Mouse (Mus musculus) hindbrain, embryonic 15.5 days (tissue): ENCODE measurements around the gene Paf1. TPM values are rescaled to one million over a fixed set of nuclear protein-coding genes. Genes with fewer than 3 reads are reported as not detected.

ENCODE experiments used
- ATAC-seq: fragments of 200-750 bp; cut with Nextera tagmentation; 2 replicates; pipeline ENCODE4 v1.8.0; 2017; ENCODE audit warnings: low read depth, moderate number of reproducible peaks, moderate TSS enrichment; ENCODE audit not compliant: low FRiP score
- H3K27ac ChIP-seq: fragments of 300-500 bp; sonication (generic); replicated peaks from 2 replicates; pipeline ENCODE4 v1.5.1; 2015; ENCODE audit warnings: mild to moderate bottlenecking, inconsistent platforms
- H3K27me3 ChIP-seq: fragments of 300-500 bp; sonication (generic); 2 replicates; pipeline ENCODE4 v1.6.1; 2015; ENCODE audit warnings: control low read depth, inconsistent platforms
- H3K36me3 ChIP-seq: fragments of 300-500 bp; sonication (generic); 2 replicates; pipeline ENCODE4 v1.6.1; 2015; ENCODE audit warnings: control low read depth, inconsistent platforms
- H3K4me1 ChIP-seq: fragments of 300-500 bp; sonication (generic); replicated peaks from 2 replicates; pipeline ENCODE4 v1.6.1; 2015; ENCODE audit warnings: control low read depth, inconsistent platforms
- H3K4me2 ChIP-seq: fragments of 300-500 bp; sonication (generic); 2 replicates; pipeline ENCODE4 v1.6.1; 2015; ENCODE audit warnings: moderate library complexity, mild to moderate bottlenecking, inconsistent platforms
- H3K4me3 ChIP-seq: fragments of 300-500 bp; sonication (generic); 2 replicates; pipeline ENCODE4 v1.5.1; 2015; ENCODE audit warnings: mild to moderate bottlenecking, inconsistent platforms
- H3K9ac ChIP-seq: fragments of 300-500 bp; sonication (generic); 2 replicates; pipeline ENCODE4 v1.6.1; 2015; ENCODE audit warnings: inconsistent platforms
- H3K9me3 ChIP-seq: fragments of 300-500 bp; sonication (generic); 2 replicates; pipeline ENCODE4 v1.6.1; 2016; ENCODE audit warnings: control low read depth, inconsistent platforms
- WGBS: fragments of 180-500 bp; shearing (Covaris S2); methylation state at CpG from one replicate; pipeline ENCODE4 v1.1.7; 2015; 5-methylcytosine and 5-hydroxymethylcytosine counted together
- polyA plus RNA-seq: library from polyadenylated mRNA; unstranded; fragments of >200 nt; fragmentation: Nextera tagmentation; extraction: Ambion mirVana; gene quantifications from 2 replicates; pipeline ENCODE4 v1.2.1, GENCODE M21; 2015

Gene Paf1
- 93.3 and 96.8 TPM in 2 replicates for polyA plus RNA-seq

- H3K36me3 ChIP-seq = peaks cover 50% of the 10 kb centered on the region
These were observed at the start of gene Paf1, which contains the start of gene Med29 for GRCm38 (mm10) chr7:28392429-28393271. TSS of gene Paf1 (plus strand) at chr7:28392951. TSS of gene Med29 (minus strand) at chr7:28392708.

DNA sequence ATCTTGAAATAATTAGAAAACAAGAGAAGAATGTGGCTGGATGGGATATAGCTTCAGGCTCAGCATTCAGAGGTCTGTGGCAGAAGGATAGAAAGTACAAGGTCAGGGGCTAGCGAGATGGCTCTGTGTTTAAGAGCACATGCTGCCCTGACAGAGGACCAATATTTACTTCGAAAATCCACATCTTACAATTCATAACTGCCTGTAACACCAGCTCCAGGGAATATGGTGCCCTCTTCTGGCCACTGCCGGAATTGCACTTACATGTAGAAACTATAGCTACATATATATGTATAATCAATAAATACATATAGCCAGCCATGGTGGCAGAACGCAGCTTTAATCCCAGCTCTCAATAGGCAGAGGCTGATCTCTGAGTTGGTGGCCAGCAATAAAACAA is 48.1 kb upstream of the Paf1 start:
- H3K4me2 ChIP-seq = no peak overlapping the region
- no peak for ATAC-seq
- no peak overlapping the region for H3K27ac ChIP-seq
- H3K9ac ChIP-seq = no peak overlapping the region
- H3K4me1 ChIP-seq = peaks cover 6% of the 10 kb centered on the region
- H3K36me3 ChIP-seq = no peaks in the 10 kb centered on the region
- no peaks in the 10 kb centered on the region for H3K9me3 ChIP-seq
- H3K27me3 ChIP-seq = no peaks in the 10 kb centered on the region
- WGBS = 6% methylated on average over 4 of the region's 4 CpGs
- no peak overlapping the region for H3K4me3 ChIP-seq

More at GRCm38 (mm10) chr7:28392429-28393271, at the start of gene Paf1, which contains the start of gene Med29:
- peak within 1 kb of the TSS; percentile 80 for H3K4me2 ChIP-seq
- H3K9me3 ChIP-seq = no peaks in the 10 kb centered on the region
- peak; percentile 99 for ATAC-seq
- H3K4me3 ChIP-seq = peak within 1 kb of the TSS; percentile 86
- H3K4me1 ChIP-seq = peaks cover 27% of the 10 kb centered on the region
- WGBS = under 1% methylated on average over 58 of the region's 58 CpGs
- H3K27me3 ChIP-seq = no peaks in the 10 kb centered on the region
- H3K27ac ChIP-seq = peak within 1 kb of the TSS; percentile 83
- H3K9ac ChIP-seq = peak within 1 kb of the TSS; percentile 80

- Histone ChIP-seq H3K9ac (no peak overlapping the region), H3K36me3 (peaks cover 3% of the 10 kb centered on the region), H3K4me1 (peaks cover 24% of the 10 kb centered on the region), H3K4me3 (no peak overlapping the region), H3K4me2 (no peak overlapping the region), H3K27ac (no peak overlapping the region), H3K9me3 (no peaks in the 10 kb centered on the region), H3K27me3 (no peaks in the 10 kb centered on the region)
- ATAC-seq = no peak
- WGBS = 67% methylated on average over 3 of the region's 3 CpGs
These were observed 45.0 kb upstream of the Paf1 start for GRCm38 (mm10) chr7:28347746-28348145.

DNA sequence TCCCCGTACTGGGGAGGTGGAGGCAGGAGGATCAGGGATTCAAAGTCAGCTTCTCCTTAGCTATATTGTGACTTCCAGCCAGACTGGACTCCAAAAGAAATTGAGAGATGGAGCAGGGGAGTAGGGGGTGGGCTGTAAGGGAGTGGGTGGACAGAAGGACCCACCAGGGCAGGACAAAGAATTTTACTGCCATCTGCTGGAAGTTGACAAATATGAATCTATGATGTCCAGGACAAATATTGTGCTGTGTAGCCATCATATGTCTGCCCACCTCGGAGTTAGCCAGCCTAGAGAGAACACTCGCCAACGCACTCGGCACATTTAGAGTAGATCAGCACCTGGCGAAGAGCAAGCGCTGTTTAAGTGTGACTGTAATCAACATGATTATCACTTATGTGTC is 44.1 kb upstream of the Paf1 start:
- Histone ChIP-seq H3K4me1 (peaks cover 24% of the 10 kb centered on the region), H3K27ac (no peak overlapping the region)
- ATAC-seq = no peak

GRCm38 (mm10) chr7:28350155-28350883 is 42.4 kb upstream of the Paf1 start, which contains the start of gene Rps16:
TSS of gene Rps16 (plus strand) at chr7:28350652.
- peaks cover 23% of the 10 kb centered on the region for H3K36me3 ChIP-seq
- peak within 1 kb of the TSS; percentile 87 for H3K4me3 ChIP-seq
- under 1% methylated on average over 50 of the region's 50 CpGs for WGBS
- ATAC-seq = peak; percentile 95
- peak within 1 kb of the TSS; percentile 89 for H3K4me2 ChIP-seq
- H3K27me3 ChIP-seq = no peaks in the 10 kb centered on the region
- H3K9ac ChIP-seq = peak within 1 kb of the TSS; percentile 93
- H3K27ac ChIP-seq = peak within 1 kb of the TSS; percentile 93
- H3K9me3 ChIP-seq = no peaks in the 10 kb centered on the region
- peaks cover 21% of the 10 kb centered on the region for H3K4me1 ChIP-seq

More for the DNA sequence above, 44.1 kb upstream of the Paf1 start:
- no peaks in the 10 kb centered on the region for H3K27me3 ChIP-seq
- 83% methylated on average over 7 of the region's 7 CpGs for WGBS
- H3K9me3 ChIP-seq = no peaks in the 10 kb centered on the region
- H3K4me3 ChIP-seq = no peak overlapping the region
- H3K9ac ChIP-seq = no peak overlapping the region
- no peak overlapping the region for H3K4me2 ChIP-seq
- peaks cover 12% of the 10 kb centered on the region for H3K36me3 ChIP-seq

DNA sequence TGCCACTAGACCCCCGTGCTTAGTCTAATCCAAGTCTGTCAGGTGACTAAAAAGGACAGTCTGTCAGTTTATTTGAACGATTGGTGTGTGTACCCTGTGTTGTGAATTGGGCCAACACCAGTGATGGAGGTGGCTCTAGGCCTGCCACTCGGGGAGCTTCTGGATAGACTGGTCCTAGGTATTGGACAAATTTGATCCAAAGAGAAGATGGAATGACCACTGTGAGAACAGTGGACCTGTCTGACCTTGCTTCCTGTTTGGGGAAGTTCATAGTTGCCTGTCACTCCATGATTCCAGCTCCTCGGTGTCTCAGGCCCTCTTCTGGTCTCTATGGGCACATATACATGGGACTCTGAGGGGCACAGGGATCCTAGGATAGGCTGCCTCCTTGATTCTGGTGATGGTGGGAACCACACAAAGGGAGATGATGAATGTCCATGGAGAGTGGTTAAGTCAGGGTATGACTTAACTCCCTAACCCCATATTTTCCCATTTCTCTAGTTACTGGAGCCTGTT is 41.0 kb upstream of the Paf1 start:
- Histone ChIP-seq H3K27me3 (no peaks in the 10 kb centered on the region), H3K9ac (peak overlapping the region; percentile 93), H3K4me3 (peak overlapping the region; percentile 87), H3K36me3 (peaks cover 23% of the 10 kb centered on the region), H3K4me1 (peaks cover 21% of the 10 kb centered on the region), H3K27ac (no peak overlapping the region), H3K9me3 (no peaks in the 10 kb centered on the region), H3K4me2 (peak overlapping the region; percentile 89)
- no peak for ATAC-seq
- 47% methylated on average over 4 of the region's 4 CpGs for WGBS

GRCm38 (mm10) chr7:28353267-28353666 is 39.5 kb upstream of the Paf1 start:
- no peak for ATAC-seq
- H3K27ac ChIP-seq = no peak overlapping the region
- H3K27me3 ChIP-seq = no peaks in the 10 kb centered on the region
- WGBS = 91% methylated on average over 2 of the region's 2 CpGs
- no peak overlapping the region for H3K4me3 ChIP-seq
- H3K36me3 ChIP-seq = peaks cover 23% of the 10 kb centered on the region
- H3K9ac ChIP-seq = no peak overlapping the region
- no peaks in the 10 kb centered on the region for H3K9me3 ChIP-seq
- peaks cover 28% of the 10 kb centered on the region for H3K4me1 ChIP-seq
- H3K4me2 ChIP-seq = no peak overlapping the region

DNA sequence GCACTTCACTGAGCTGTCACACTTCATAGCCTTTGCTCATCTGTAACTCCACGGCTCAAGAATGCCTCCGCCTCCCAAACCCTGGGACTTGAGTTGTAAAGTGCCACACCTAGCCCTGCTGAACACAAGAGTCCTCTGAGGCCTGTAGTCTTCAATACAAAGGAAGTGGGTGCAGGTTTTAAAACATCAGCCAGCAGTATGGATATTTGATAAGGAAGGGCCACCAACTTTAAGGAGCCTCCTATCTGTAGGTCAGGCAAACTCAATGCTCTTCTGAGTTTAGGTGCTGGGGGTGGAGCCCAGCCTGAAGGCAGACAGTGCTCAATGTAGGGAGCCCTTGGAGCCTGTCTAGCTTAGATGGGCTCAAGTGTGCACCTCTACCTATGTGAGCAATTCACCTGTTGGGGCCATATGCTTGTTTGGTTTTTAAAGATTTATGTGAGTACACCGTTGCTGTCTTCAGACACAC is 38.6 kb upstream of the Paf1 start:
- WGBS = 93% methylated on average over 3 of the region's 3 CpGs
- no peak overlapping the region for H3K4me3 ChIP-seq
- no peaks in the 10 kb centered on the region for H3K27me3 ChIP-seq
- peaks cover 23% of the 10 kb centered on the region for H3K36me3 ChIP-seq
- no peaks in the 10 kb centered on the region for H3K9me3 ChIP-seq
- no peak for ATAC-seq
- H3K4me1 ChIP-seq = peaks cover 30% of the 10 kb centered on the region
- H3K4me2 ChIP-seq = no peak overlapping the region
- no peak overlapping the region for H3K9ac ChIP-seq
- no peak overlapping the region for H3K27ac ChIP-seq

GRCm38 (mm10) chr7:28354596-28354995 is 38.2 kb upstream of the Paf1 start:
- Histone ChIP-seq H3K36me3 (peaks cover 23% of the 10 kb centered on the region), H3K4me1 (peaks cover 27% of the 10 kb centered on the region), H3K27me3 (no peaks in the 10 kb centered on the region), H3K27ac (no peak overlapping the region), H3K9me3 (no peaks in the 10 kb centered on the region), H3K9ac (no peak overlapping the region), H3K4me2 (no peak overlapping the region), H3K4me3 (no peak overlapping the region)
- WGBS = 92% methylated on average over 3 of the region's 3 CpGs
- no peak for ATAC-seq

- ATAC-seq = no peak
- no peak overlapping the region for H3K9ac ChIP-seq
- no peak overlapping the region for H3K27ac ChIP-seq
- no peak overlapping the region for H3K4me3 ChIP-seq
- WGBS = 87% methylated on average over 3 of the region's 3 CpGs
- H3K27me3 ChIP-seq = no peaks in the 10 kb centered on the region
- H3K4me2 ChIP-seq = no peak overlapping the region
- no peaks in the 10 kb centered on the region for H3K9me3 ChIP-seq
- H3K36me3 ChIP-seq = peaks cover 23% of the 10 kb centered on the region
- H3K4me1 ChIP-seq = peaks cover 21% of the 10 kb centered on the region
These were observed 37.5 kb upstream of the Paf1 start for GRCm38 (mm10) chr7:28355221-28355620.

DNA sequence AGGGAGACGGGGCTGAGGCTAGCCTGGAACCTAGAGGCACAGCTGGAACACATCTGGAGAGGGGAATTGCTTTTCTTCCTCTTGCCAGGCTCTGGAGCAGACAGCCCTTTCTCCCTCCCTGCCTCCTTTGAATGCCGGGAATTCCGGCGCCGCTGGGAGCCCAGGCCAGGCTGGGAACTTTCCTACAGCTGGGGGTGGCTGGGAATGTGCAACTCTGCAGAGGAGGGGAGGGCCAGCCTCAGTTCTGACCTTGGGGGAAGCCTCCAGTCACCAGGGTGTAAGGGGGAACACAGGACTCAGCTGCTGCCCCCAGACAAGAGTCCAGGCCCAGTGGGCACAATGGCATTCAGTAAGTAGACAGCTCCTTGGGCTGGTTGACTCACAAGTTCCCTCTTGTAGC is 35.8 kb upstream of the Paf1 start:
- ATAC-seq = no peak
- Histone ChIP-seq H3K36me3 (peaks cover 25% of the 10 kb centered on the region), H3K27me3 (no peaks in the 10 kb centered on the region), H3K4me3 (no peak overlapping the region), H3K9ac (no peak overlapping the region), H3K9me3 (no peaks in the 10 kb centered on the region), H3K4me2 (no peak overlapping the region), H3K27ac (peak overlapping the region; percentile 64), H3K4me1 (peaks cover 11% of the 10 kb centered on the region)
- WGBS = 3% methylated on average over 5 of the region's 5 CpGs

- H3K9ac ChIP-seq = no peak overlapping the region
- H3K27ac ChIP-seq = no peak overlapping the region
- ATAC-seq = no peak
- H3K4me3 ChIP-seq = no peak overlapping the region
- H3K4me2 ChIP-seq = no peak overlapping the region
- H3K4me1 ChIP-seq = peaks cover 9% of the 10 kb centered on the region; the same call in 1 of the 2 replicates
- no peaks in the 10 kb centered on the region for H3K9me3 ChIP-seq
- 20% methylated on average over 5 of the region's 5 CpGs for WGBS
- H3K27me3 ChIP-seq = no peaks in the 10 kb centered on the region
- peaks cover 26% of the 10 kb centered on the region for H3K36me3 ChIP-seq
These were observed 34.8 kb upstream of the Paf1 start for GRCm38 (mm10) chr7:28357984-28358383.
